Mouse (Mus musculus): ENCODE data around the gene Serpina3i.

Gene Serpina3i

DNA sequence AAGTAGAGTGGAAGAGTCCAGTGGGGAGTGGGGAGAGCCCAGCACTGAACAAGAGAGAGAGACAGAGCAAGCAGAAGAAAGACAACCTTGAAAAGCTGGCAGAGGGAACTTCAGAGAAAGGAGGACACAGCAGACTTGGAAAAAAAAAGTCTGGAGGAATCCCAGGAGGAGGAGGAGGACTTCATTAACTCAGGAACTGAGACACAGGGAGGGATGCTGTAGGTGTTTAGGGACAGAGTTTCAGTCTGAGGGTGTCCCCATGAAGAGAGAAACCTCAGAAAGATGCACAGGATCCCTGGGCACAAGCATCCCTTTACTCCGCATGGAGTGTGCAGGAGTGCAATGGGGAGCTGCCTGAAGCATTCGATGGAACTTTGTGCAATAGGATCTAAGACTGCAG, 35.1 kb downstream of the Serpina3i start:
- DNase-seq = no peak

DNA sequence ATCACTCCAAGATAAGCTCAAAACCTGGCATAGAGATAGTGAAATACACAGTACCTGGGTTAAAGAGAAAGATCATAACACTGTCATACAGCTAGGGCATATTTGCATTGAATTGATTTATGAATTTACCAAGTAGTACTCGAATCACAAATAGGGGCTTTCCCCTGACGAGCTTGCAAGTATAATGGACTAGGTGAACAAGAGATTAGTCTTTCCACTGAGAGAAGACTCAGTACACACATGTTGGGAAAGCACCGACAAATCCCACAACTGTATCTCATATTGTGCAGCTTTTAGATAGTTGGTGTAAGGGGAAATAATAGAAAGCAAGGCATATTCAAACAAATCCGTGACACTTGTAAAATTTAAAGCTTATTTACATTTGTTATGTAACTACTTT, 43.1 kb downstream of the Serpina3i start:
- no peak for DNase-seq

DNA sequence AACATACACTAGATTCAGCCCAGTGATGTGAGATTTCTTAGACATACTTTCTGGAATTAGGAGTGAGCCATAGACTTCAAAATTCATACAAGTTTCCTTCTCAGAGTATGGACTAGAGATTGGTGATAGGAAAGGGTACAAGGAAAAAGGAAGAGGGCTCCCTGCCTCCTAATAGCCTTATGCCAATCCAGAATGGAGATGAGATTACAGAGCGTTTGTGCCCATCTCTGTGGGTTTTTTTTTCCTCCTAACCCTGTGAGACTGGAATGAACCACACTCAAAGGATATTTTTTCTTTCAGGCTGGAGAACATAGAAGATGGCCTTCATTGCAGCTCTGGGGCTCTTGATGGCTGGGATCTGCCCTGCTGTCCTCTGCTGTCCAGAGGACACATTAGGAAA, 51.3 kb downstream of the Serpina3i start, which contains the start of gene Serpina3j:
Gene Serpina3j, plus strand, starts transcription at position 301 of the 400 bp plus-strand sequence.
- no peak for DNase-seq
